Mouse (Mus musculus): Measurements from ENCODE around the gene Bcl11a.

The Bcl11a gene

DNA sequence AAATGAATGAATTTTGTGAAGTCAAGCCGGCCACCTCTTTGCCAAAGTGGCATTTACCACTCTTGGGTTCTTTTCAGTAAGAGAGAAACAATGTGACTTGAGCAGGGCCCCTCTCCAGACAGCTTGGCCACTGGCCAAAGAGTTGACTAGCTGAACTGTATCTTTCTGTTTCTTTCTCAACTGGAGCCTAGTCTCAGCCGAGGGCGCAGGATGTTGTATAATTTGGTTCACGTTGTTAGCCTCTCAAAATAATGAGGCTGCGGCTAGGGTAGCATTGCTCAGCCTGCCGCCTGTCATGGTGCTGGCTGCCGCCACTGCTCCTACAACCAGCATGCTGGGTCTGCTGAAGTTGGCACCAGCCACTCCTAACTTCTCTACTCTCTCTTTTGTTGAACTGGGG is 84.2 kb downstream of the Bcl11a start:
- DNase-seq = no peak

DNA sequence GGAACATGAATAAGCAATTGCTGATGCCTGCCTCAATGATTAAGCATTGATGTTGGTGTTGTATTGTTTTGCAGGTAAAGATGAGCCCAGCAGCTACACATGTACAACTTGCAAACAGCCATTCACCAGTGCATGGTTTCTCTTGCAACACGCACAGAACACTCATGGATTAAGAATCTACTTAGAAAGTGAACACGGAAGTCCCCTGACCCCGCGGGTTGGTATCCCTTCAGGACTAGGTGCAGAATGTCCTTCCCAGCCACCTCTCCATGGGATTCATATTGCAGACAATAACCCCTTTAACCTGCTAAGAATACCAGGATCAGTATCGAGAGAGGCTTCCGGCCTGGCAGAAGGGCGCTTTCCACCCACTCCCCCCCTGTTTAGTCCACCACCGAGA is 85.2 kb downstream of the Bcl11a start:
- DNase-seq = no peak

DNA sequence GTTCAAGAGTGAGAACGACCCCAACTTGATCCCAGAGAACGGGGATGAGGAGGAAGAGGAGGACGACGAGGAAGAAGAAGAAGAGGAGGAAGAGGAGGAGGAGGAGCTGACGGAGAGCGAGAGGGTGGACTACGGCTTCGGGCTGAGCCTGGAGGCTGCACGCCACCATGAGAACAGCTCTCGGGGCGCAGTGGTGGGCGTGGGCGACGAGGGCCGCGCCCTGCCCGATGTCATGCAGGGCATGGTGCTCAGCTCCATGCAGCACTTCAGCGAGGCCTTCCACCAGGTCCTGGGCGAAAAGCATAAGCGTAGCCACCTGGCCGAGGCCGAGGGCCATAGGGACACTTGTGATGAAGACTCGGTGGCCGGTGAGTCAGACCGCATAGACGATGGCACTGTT is 86.2 kb downstream of the Bcl11a start:
- no peak for DNase-seq

DNA sequence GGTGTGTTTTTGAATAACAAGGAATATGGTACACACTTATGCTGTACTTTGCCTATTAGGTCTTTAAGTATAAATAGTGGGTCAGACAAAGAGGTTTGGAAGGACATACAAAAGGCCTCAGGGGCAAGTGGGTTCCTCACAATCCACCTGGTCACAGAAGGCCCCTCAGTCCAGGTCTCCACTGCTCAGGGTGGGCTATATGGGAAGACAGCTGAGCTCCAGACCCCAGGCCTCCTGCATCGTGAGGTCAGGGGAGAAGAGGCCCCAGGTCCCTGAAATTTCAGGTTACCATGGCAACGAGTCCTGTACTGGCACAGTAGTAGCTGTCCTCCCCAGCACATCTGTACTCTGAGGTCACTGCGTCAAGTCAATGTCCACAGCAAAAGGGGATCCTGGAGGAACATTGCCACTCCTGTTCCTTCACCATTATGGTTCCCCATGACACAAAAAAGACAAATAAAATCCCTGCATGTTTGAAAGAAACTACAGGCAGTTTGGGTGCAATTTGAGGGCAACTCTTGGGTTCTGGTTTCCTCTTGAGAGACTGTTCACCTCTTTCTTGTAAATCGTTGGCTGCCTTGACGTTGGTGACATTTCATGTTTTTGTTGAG is 93.9 kb downstream of the Bcl11a start:
- no peak for DNase-seq

DNA sequence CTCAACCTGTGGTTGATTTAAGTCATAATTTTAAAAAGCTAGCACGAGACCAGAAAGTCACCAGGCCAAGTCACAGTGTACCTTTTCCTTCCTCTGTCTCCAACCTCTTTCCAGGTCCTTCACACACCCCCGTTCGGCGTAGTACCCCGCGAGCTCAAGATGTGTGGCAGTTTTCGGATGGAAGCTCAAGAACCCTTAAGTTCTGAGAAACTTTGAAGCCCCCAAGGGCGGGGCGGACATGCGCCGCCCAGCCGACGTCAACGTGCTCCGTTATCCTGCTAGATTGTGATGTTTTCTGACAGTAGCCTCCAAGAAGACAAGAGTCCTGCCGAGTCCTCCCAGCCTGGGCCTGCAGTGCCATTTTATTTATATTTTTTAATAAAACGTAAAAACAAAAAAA is 94.7 kb downstream of the Bcl11a start:
- DNase-seq = no peak

DNA sequence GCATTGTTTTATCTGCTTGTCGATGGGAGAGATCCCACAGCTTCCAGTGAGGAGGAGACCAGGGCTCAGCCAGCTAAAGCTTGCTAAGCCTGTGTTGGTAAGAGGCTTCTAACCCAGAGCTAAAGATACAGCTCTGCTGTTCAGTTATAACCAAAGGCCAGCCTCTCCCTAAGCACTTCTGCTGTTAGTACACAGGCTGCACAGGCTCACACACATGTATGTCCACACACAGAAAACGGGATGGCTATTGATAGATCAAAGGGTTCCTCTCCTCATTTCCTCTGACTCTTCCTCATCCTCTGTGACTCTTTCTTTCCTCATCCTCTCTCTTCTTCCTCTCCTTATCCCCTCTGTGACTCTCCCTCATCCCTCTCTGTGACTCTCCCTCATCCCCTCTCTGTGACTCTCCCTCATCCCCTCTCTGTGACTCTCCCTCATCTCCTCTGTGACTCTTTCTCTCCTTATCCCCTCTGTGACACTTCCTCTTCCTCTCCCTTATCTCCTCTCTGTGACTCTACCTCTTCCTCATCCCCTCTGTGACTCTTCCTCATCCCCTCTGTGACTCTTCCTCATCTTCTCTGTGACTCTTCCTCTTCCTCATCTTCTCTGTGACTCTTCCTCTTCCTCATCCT is 96.4 kb downstream of the Bcl11a start:
- DNase-seq = no peak

DNA sequence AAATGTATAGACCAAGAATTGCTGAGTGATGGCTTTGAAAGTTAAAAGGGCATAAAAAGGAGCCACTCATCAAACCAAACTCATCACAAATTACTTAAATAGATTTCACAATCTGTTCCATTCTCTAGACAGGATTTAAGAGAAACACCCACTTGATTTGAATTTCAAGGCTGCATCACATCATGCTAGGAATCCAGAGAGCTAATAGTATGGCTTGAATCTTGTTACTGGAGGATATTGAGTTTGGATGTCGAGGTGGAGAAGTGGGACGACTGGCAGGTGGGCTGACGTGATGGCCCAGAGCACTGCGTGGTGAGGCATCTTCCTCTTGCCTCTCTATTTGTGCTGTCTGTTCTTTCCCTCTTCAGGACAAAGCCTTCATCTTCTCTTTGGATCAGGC is 99.6 kb downstream of the Bcl11a start:
- no peak for DNase-seq

DNA sequence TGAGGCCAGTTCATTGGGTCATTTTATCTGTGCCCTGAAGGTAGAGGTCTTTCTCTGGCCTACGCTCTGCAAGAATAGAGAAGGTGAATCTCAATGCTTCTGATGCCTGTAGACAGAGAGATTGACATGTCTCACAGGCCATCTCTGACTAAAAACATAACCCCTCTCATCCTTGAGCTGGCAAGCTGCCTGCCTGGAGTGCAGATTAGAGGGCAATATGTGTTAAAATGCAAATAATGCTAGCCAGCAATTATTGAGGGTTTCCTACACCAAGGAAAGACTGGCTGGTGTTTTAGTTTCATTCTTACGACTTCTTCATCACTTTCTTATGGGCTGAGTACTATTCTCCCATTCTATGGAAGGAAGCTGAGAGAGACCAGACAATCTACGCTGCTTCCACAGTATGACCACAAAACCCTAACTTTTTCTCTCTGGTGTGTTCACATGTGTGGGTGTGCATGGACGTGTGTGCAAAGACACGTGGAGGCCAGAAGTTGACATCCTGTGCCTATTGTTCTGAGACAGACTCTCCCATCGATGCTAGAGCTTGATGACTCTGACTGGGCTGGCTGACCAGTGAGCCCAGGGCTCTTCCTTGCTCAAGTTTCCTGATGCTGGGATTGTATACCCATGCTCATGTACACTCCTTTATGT is 101.1 kb downstream of the Bcl11a start:
- no peak for DNase-seq

DNA sequence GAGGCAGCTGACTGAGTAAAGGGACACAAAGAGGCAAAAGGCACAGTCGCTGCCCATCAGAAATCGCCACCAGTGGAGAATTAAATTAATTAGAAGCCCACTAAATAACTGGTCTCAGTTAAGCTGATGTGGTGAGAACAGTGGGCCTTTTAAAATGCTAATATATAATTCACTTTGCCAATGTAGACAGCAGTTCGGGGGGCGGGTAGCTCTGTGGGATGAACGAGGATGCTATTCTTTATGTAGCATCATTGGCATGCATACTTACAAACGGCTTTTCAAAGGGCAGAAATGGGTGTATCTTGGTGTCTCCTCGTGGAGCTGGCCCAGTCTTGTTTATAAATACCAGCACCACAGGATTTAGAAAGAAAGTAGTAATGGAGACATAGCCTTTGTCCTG is 102.2 kb downstream of the Bcl11a start:
- no peak for DNase-seq

DNA sequence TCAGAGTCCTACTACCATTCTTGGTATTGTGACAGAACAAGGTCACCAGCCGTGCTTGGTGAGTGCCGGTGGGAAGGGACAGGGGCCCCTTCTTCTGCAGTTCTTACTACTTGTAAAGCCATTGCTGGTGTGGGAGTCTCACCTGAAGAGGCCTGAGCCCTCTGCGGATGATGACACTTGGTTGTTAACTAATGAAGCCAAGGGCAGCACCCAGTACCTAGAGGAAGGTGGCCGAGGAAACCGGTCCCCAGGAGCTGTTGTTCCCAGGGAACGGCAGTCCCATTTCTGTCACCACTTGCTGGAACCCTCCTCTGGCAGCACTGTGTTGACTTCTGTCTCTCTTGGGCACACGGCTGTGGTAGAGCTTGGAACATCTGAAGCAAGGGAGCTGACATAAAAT is 105.6 kb downstream of the Bcl11a start:
- DNase-seq = no peak

DNA sequence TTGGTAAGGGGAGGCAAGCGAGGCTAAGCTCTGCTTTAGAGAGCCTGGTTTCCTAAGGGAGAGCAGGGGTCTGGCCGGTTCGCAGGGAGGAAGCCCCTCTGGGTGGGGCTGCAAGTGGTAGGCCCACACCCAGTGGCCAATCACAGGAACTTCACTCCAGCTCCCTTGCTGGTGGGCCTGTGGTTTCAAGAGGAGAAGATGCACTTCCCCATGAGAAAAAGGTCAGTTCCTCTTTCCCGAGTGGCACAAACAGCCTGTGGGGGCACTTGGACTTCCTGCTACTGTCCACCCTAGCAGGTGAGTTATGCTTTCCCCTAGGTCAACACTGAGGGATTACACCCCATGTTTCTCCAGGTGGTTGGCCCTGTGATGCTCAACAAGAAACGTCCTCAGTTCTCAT is 107.1 kb downstream of the Bcl11a start:
- no peak for DNase-seq

DNA sequence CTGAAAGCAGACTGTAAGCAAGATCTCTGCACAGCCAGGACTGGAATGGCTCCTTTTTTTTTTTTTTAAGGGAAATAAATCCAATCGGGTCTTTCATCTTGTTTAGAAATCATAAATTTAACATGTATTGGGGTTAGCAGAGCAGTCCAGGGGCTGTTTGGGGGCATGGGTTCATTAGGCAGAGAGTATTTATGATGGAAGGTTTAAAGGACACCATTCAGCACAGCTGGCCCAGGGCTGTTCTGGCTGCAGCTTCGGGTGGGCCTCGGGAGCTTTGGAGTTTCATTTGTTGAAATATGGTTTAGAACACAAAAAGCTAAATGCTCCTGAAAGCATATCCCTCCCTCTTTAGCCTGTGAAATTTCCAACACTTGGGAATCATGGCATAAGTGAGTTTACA is 112.6 kb downstream of the Bcl11a start:
- DNase-seq = no peak

DNA sequence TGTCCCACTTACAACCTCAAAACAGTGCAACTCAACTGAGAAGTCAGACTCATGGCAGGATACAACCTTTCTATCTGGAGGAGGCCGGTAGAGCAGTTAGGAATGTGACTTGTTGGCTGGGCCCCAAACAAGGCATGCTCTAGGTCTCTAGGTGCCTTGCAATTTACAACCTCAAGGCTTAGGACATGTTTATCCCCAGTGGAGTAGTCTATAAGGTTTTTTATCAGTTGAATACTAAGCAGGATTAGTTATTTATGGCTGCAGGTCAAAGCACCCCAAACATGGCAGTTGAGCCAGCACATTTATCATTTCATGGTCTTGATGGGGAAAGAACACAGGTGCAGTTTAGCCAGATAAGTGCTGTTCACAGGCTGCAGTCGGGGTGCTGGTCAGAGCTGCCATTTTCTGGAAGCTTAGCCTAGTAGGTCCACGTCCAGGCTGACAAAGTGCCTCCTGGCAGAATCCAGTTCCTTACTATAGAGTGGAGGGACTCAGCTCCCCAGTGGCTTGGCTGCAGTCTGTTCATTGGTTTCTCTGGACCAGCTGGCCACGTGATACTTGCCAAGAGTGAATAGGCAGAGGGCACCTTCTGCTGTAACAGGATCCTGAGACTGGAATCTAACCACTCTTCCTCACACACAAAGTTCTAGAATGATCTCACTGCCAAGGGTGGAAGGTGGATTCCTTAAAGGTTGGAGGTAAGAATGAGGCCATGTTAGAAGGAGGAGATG is 118.8 kb downstream of the Bcl11a start:
- DNase-seq = peak; percentile 5

DNA sequence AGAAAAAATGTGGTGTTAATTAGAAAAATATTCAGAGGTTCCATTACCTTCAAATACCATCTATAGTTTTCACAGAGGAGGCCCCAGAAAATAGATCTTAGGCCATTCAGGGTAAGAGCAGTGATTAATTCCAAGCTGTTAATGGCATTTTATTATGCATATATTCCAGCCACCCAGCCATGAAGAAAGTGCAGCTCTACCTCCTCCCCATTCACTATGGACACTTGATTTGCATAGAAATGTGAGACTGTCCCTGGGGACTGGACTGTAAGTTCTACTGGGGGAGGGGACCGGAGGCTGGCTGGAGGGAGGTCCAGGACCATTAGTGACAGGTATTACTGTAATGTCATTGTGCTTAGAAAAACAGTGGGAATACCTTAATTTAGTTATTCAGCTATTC is 119.6 kb downstream of the Bcl11a start:
- DNase-seq = no peak

DNA sequence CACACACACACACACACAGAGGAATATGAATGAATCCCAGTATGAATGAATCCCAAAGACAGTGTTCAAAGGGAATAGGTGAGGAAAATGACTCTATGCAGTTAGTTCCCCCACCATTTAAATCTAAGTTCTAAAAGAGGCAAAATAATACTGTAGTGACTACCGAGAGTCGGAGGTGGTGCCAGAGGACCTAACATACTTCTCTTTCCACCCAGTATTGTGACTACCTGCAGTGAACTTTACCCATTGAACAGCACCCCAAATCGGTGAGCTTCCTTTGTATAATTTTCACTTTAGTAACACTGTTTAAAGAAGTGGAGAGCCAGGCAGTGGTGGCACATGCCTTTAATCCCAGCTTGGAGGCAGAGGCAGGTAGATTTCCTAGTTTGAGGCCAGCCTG is 121.7 kb downstream of the Bcl11a start:
- DNase-seq = no peak

DNA sequence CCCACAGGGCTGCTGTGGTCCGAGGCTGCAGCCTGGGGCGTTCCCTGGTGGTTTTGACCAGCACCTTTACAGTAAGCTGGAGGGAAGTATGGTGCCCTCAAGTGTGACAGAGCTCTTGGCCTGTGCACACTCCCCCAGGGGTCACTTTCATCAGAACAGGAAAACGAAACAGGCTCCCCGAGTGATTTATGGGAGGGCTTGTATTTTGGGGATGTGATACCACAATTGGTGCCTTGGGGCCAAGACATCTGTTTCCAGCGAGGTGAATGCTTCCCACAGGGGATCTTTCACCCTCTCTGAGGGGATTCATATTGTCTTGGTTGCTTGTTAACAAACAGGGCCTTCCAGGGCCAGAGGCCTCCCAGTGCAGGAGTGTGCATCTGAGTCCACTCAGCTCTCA is 122.5 kb downstream of the Bcl11a start:
- DNase-seq = no peak

DNA sequence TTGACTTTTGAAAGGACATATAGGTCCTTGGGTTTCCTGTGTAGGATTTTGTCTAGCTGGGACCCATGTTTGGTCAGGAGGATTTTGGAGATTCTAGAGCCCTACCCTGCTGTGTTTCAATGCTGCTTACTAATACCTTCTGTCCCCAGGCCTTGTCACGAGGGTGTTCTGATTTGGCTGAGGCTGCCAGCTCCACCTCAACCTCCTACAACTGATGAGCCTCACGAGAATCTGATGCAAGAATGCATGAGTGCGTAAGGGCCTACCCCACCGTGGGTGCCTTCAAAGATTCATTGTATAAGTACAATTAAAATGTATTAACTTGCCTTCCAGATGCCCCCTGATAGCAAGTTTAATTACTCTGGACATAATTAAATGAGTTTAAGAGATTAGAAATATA is 123.4 kb downstream of the Bcl11a start:
- DNase-seq = no peak

DNA sequence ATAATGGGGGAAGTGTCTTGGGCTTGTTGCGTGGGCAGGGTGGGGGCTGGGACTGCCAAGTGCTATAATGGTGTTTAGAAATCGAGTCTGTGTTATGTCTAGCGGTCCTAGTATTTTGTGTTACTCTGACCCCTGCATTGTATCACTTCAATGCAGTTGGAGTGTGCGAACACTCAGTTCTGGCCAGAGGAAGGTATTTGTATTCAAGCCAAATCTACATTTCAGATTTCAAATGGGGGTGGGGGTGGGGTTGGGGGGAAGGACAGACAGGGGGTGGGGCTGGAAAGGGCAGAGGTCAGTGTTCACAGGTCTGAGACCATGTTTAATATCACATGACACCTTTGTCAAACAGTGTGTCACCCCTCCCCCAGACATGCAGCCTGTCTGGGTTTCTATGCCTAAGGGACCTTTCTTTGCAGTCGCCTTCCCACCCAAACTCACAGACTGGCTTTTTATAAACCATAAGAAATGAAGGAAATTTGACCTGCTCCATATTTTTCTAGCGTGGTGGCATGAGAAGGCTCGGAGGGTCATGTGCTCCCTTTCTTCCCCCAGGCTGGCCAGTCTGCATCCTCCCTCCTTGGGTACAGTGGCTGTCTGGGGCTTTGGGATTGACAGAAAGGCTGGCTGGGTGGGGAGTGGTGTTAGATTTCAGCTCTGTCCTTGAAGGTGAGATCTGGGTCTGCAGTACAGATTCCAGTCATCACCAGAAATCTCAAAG is 124.9 kb downstream of the Bcl11a start:
- DNase-seq = no peak

DNA sequence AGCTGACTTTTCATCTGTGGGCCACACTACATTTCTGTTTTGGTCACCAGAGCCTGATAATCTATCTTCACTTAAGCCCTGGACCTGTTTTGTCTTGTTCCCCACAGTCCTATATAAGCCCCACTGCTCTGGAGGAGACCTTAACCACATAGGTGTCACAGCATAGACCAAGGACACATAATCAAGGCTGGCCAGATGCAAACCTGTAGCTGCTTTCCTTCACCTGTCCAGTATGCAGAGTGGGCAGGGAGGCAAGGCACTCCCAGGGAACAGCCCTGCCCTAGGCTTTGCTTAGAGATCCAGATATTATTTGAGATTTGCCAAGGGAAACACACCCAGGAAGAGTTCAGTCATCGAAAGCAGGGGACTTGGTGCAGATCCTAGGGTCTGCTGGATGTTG is 125.6 kb downstream of the Bcl11a start:
- no peak for DNase-seq

DNA sequence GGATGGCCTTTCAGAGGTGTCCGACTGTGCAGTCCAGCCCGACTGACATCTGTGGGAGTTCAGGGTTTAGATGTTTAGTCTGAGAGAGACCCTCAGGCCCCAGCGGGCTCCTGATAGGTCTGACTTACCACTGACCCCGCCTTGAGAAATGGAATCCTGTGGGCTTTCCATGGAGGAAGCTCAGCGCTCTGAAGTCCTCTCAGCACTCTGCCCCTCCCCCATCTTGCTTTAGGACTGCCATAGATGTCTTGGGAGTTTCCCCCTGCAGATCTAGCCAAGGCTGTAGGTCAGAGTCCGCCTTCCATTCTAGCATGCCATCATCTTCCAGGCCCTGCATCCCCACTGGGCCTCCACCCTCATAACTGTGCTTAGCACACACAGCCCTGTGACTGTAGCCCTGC is 131.1 kb downstream of the Bcl11a start:
- no peak for DNase-seq

DNA sequence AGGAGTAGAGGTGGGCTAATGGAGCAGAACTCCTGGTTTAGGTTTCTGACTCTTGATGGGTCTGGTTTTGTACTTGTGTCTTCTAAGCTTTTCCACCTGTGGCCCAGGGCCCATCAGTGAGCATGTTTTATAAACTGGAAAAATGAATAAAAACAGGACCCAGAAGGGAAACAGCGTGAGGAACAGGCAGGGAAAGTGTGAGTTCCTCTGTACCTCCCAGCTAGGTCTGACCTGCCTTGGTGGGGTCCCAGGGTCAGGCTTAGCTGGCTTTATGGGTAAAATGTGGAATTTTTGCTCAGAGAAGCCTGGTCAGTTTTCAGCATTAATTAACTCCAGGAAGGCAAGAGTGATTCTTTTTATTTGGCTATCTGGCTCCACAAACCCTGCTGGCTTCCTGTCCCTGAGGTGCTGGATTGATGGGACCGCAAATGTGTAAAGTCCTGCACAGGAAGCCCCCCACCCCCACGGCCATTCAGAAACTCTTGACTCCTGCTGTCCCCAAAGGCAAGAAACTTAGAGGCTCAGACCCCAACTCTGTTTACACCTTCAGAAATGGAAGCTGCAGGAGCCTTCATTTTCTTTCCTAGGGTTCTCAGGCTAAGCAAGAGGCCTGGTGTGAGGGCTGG is 136.8 kb downstream of the Bcl11a start:
- DNase-seq = no peak

DNA sequence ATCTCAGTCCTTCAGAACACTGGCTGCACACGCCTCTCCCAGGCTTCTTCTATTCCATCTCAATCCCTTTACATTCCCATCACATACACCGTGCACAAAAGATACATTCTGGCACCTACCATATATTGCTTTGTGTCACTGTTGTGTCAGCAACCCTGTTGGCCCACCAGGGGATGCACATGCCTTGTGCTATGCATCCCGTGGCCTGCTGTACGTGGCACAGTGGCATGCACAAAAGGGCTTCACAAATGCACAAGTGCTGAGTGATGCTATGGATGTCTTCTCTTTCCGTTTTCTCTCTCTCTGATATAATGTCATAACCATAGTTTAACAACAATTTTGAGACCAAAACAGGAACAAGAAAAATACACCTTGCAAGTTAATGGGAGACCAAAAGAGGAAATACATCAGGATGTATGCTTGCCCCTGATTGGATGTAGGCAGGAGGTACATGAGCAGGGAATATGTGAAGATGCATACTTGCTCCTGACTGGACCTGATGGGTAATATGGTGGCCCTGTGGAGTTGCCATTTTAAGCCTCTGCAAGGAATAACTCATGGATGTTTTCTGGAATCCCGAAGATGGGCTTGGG is 140.0 kb downstream of the Bcl11a start:
- DNase-seq = no peak
